Mouse (Mus musculus): ENCODE measurements around the gene Pkd1l3. TPM values are rescaled to one million over a fixed set of nuclear protein-coding genes. Genes with fewer than 3 reads are reported as not detected.

Gene Pkd1l3
- total RNA-seq (2012; rRNA removed) = 2.6 and 3.4 TPM in 2 replicates
- polyA plus RNA-seq (2012; ENCODE audit: insufficient read depth in 1 of 2, insufficient read length in 2 of 2, low read depth in 1 of 2, low replicate concordance in 2 of 2, missing spikeins in 1 of 2) = 1 to 10 TPM in 1 of 2 experiments, not detected in 1; 7.4 TPM

- Histone ChIP-seq H3K9me3 (replicated peaks; ENCODE audit: insufficient read depth, low read length) (no peaks in the 10 kb centered on the region), H3K4me1 (ENCODE audit: control insufficient read depth in 1 of 2, insufficient read depth in 2 of 2, low read length in 2 of 2) (peaks cover 9 to 15% of the 10 kb centered on the region in 2 experiments), H3K9ac (ENCODE audit: control insufficient read depth, low read depth, low read length, poor library complexity, severe bottlenecking) (peak within 1 kb of the TSS; percentile 68), H3K4me3 (ENCODE audit: control insufficient read depth in 1 of 2, insufficient read depth in 1 of 2, low read depth in 2 of 2, low read length in 2 of 2) (peak within 1 kb of the TSS; percentile 56 to 73), H3K79me2 (ENCODE audit: control insufficient read depth, insufficient read depth, low read length, poor library complexity) (peaks cover 1% of the 10 kb centered on the region; the same call in 1 of the 2 replicates), H3K27me3 (ENCODE audit: control insufficient read depth in 1 of 2, insufficient read depth in 2 of 2, low read length in 2 of 2) (no peaks in the 10 kb centered on the region), H3K27ac (ENCODE audit: control insufficient read depth, low read depth, low read length) (peak within 1 kb of the TSS; percentile 90), H3K36me3 (ENCODE audit: control insufficient read depth in 1 of 2, insufficient read depth in 2 of 2, low read length in 2 of 2) (peaks cover 0 to 13% of the 10 kb centered on the region in 2 experiments; a peak in 2 of 4 replicates)
- DNase-seq (ENCODE audit: low read depth, low spot score) = peak; percentile 86
- TF ChIP-seq TAL1 (IDR thresholded peaks at IDR 0.05; ENCODE audit: low read length) (peak; percentile 79), BHLHE40 (IDR thresholded peaks at IDR 0.05; ENCODE audit: borderline replicate concordance, low read depth, low read length) (peak; percentile 42; the same call in 1 of the 2 replicates), ZNF384 (IDR thresholded peaks at IDR 0.05; ENCODE audit: low read depth, low read length) (no peak), GATA1 (IDR thresholded peaks at IDR 0.05; ENCODE audit: low read depth, low read length) (peak; percentile 85), NRF1 (IDR thresholded peaks at IDR 0.05; ENCODE audit: insufficient read depth, low read depth, low read length, poor library complexity, severe bottlenecking) (no peak), TCF12 (IDR thresholded peaks at IDR 0.05; ENCODE audit: low read depth, low read length) (peak; percentile 72), POLR2AphosphoS5 (IDR thresholded peaks at IDR 0.05; ENCODE audit: borderline replicate concordance, low read depth, low read length) (no peak), MAFK (IDR thresholded peaks at IDR 0.05; ENCODE audit: borderline replicate concordance, low read depth, low read length) (no peak), E2F4 (IDR thresholded peaks at IDR 0.05; ENCODE audit: borderline replicate concordance, low read depth, low read length) (no peak), CHD2 (IDR thresholded peaks at IDR 0.05; ENCODE audit: low read length) (no peak), POLR2A (IDR thresholded peaks at IDR 0.05; ENCODE audit: control insufficient read depth in 1 of 2, insufficient read depth in 1 of 2, low read depth in 1 of 2, low read length in 2 of 2, poor library complexity in 1 of 2) (peak; percentile 9 to 53; a peak in 2 of 4 replicates), RAD21 (IDR thresholded peaks at IDR 0.05; ENCODE audit: low read depth, low read length) (no peak; the same call in 1 of the 2 replicates), ZC3H11A (IDR thresholded peaks at IDR 0.05; ENCODE audit: low read depth, low read length) (no peak), ZKSCAN1 (IDR thresholded peaks at IDR 0.05; ENCODE audit: low read depth, low read length) (no peak), ETS1 (IDR thresholded peaks at IDR 0.05; ENCODE audit: low read depth, low read length) (peak; percentile 95), MYB (IDR thresholded peaks at IDR 0.05; ENCODE audit: low read depth, low read length) (peak; percentile 74), UBTF (IDR thresholded peaks at IDR 0.05; ENCODE audit: borderline replicate concordance, insufficient read depth, low read depth, low read length) (peak; percentile 79; the same call in 1 of the 2 replicates), HCFC1 (IDR thresholded peaks at IDR 0.05; ENCODE audit: low read depth, low read length) (peak; percentile 48), MYC (IDR thresholded peaks at IDR 0.05; ENCODE audit: low read depth, low read length) (peak; percentile 97), EP300 (IDR thresholded peaks at IDR 0.05; ENCODE audit: low read depth in 1 of 2, low read length in 2 of 2) (peak; percentile 82 to 91), NELFE (IDR thresholded peaks at IDR 0.05; ENCODE audit: low read depth, low read length) (no peak; the same call in 1 of the 2 replicates), TBP (IDR thresholded peaks at IDR 0.05; ENCODE audit: low read depth, low read length) (peak; percentile 96), POLR2AphosphoS2 (IDR thresholded peaks at IDR 0.05; ENCODE audit: low read length) (no peak), MEF2A (IDR thresholded peaks at IDR 0.05; ENCODE audit: extremely low read depth, insufficient replicate concordance, low read depth, low read length, poor library complexity, severe bottlenecking) (no peak), GABPA (IDR thresholded peaks at IDR 0.05; ENCODE audit: low read depth, low read length) (no peak), SMC3 (IDR thresholded peaks at IDR 0.05; ENCODE audit: low read depth, low read length) (no peak), SIN3A (IDR thresholded peaks at IDR 0.05; ENCODE audit: low read length) (peak; percentile 97), JUND (IDR thresholded peaks at IDR 0.05; ENCODE audit: low read depth, low read length) (no peak), MAZ (IDR thresholded peaks at IDR 0.05; ENCODE audit: low read depth, low read length) (0 out of 2 replicates have a peak, but pooled peaks have one; percentile 18), USF2 (IDR thresholded peaks at IDR 0.05; ENCODE audit: borderline replicate concordance in 1 of 2, insufficient read depth in 1 of 2, low read depth in 1 of 2, low read length in 2 of 2) (no peak), KAT2A (conservative IDR thresholded peaks at IDR 0.05; ENCODE audit: low read depth, low read length) (no peak), RCOR1 (IDR thresholded peaks at IDR 0.05; ENCODE audit: low read depth, low read length) (peak; percentile 71; the same call in 1 of the 2 replicates), CHD1 (IDR thresholded peaks at IDR 0.05; ENCODE audit: low read depth, low read length) (no peak)
These were observed at the start of gene Pkd1l3 for GRCm38 (mm10) chr8:109614243-109615210. Gene Pkd1l3, plus strand, starts transcription at chr8:109614517.
